Mouse (Mus musculus) stomach, postnatal 0 days (tissue): ENCODE data around the gene Scn1b.

Experiments used
- CTCF ChIP-seq: IDR thresholded peaks from 2 replicates; pipeline ENCODE4 v1.5.1; 2016; ENCODE audit warnings: antibody characterized with exemption, low read depth, mild to moderate bottlenecking, moderate library complexity
- EP300 ChIP-seq: optimal IDR thresholded peaks from 2 replicates; pipeline ENCODE3; 2016; ENCODE audit warnings: antibody characterized with exemption

DNA sequence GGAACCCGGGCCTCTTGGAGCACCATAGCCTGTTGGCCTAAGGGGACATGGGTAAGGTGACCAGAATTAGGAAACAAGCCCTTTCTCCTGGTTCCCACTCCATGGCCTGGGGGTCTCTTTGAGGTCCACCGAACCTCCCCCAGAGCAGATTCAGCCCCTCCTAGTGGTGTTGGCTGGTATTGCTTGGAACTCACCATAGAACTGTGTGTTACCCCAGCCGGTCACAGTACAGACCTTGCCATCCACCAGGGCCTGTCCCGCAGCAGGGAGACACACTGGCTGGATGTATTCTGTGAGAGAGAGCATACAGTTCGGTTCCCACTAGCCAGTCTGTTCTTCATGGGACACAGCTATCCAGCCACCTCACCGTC, 27.2 kb downstream of the Scn1b start:
- TF ChIP-seq CTCF: peak; percentile 37
- no peak for TF ChIP-seq EP300
